Comparison of ENCODE assay signal across 8 mouse cellular contexts in the genomic region with DNA sequence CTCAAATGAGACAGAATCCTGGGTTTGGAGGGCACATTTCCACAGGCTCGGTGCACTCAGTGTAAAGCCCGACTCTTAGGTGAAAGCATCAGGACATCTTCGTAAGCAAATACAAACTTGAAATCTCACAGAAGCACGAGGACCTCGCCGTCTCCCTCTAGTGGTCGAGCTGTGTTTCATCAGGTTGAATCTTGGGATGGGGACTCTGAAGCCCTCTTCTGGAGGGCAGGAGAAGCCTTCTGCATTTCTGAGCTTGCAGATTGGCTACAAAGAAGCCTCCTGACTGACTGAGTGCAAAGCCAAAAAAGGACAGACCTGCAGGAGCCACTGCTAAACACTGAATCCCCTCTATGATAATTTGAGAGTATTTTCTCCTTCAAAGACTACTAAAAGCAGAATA. TPM values are rescaled to one million over a fixed set of nuclear protein-coding genes. Genes with fewer than 3 reads are reported as not detected.
DNase-seq lines count a peak whose midpoint lies in the region; ATAC-seq lines count a peak whose summit lies in the region.

No protein-coding gene starts in this region.

- no peaks in the 10 kb centered on the region for H3K36me3 ChIP-seq in hindbrain, embryonic 14.5 days (replicated peaks; ENCODE audit: control insufficient read depth, insufficient read depth)
- H3K36me3 ChIP-seq in hindbrain, embryonic 12.5 days = no peaks in the 10 kb centered on the region
- no peaks in the 10 kb centered on the region for H3K36me3 ChIP-seq in splenic B cell, adult 2 months (ENCODE audit: control insufficient read depth, insufficient read depth, low read length, poor library complexity, severe bottlenecking)

- no peak overlapping the region for H3K4me2 ChIP-seq in hindbrain, embryonic 14.5 days (replicated peaks)
- H3K4me2 ChIP-seq in hindbrain, embryonic 12.5 days (replicated peaks) = no peak overlapping the region

- peak; percentile 74 for DNase-seq in hindbrain, embryonic 14.5 days (ENCODE audit: low spot score)
- peak; percentile 91 for DNase-seq in brain, adult 2 months (ENCODE audit: low read depth, low spot score)
- DNase-seq in heart, postnatal 4 days = peak; percentile 85
- peak; percentile 43 to 78 for DNase-seq in left cerebral cortex, postnatal 10 days (ENCODE audit: extremely low spot score in 1 of 2, low spot score in 2 of 2)
- peak; percentile 46 to 75 for DNase-seq in natural killer cell, adult 2 months (ENCODE audit: low spot score in 2 of 2)
- peak; percentile 89 for DNase-seq in splenic B cell, adult 2 months (ENCODE audit: low read depth, low spot score)

- H3K4me3 ChIP-seq in hindbrain, embryonic 14.5 days (replicated peaks; ENCODE audit: low read length) = no peak overlapping the region
- H3K4me3 ChIP-seq in hindbrain, embryonic 12.5 days = no peak overlapping the region

- no peak for ATAC-seq in hindbrain, embryonic 14.5 days (ENCODE audit: low FRiP score)
- ATAC-seq in hindbrain, embryonic 12.5 days (ENCODE audit: low FRiP score) = no peak
- ATAC-seq in erythroid progenitor cell, adult 5-6 weeks (replicated peaks; ENCODE audit: low FRiP score, poor library complexity, severe bottlenecking) = peak; percentile 46; the same call in 1 of the 2 replicates

- 10% methylated on average over 7 of the region's 7 CpGs for WGBS in hindbrain, embryonic 14.5 days
- 10% methylated on average over 7 of the region's 7 CpGs for WGBS in hindbrain, embryonic 12.5 days

- intact Hi-C loops in left cerebral cortex, postnatal 10 days (cut with DNase I) = loop anchor here (5.0 kb wide), 1 partner anchor 332 kb away; no protein-coding TSS in a partner anchor

- H3K27ac ChIP-seq in hindbrain, embryonic 14.5 days = no peak overlapping the region
- no peak overlapping the region for H3K27ac ChIP-seq in hindbrain, embryonic 12.5 days

- no peaks in the 10 kb centered on the region for H3K4me1 ChIP-seq in hindbrain, embryonic 14.5 days (replicated peaks; ENCODE audit: control insufficient read depth, insufficient read depth, low read length)
- H3K4me1 ChIP-seq in hindbrain, embryonic 12.5 days = no peaks in the 10 kb centered on the region

- no peak overlapping the region for H3K9ac ChIP-seq in hindbrain, embryonic 14.5 days
- no peak overlapping the region for H3K9ac ChIP-seq in hindbrain, embryonic 12.5 days

- H3K27me3 ChIP-seq in hindbrain, embryonic 14.5 days (ENCODE audit: control insufficient read depth, insufficient read depth, low read length) = no peaks in the 10 kb centered on the region
- no peaks in the 10 kb centered on the region for H3K27me3 ChIP-seq in hindbrain, embryonic 12.5 days
- no peaks in the 10 kb centered on the region for H3K27me3 ChIP-seq in splenic B cell, adult 2 months (ENCODE audit: control insufficient read depth, insufficient read depth, low read length, poor library complexity, severe bottlenecking)

- H3K9me3 ChIP-seq in hindbrain, embryonic 14.5 days (ENCODE audit: control insufficient read depth, low read length) = no peaks in the 10 kb centered on the region
- H3K9me3 ChIP-seq in hindbrain, embryonic 12.5 days (replicated peaks) = no peaks in the 10 kb centered on the region

RNA-seq across cellular contexts. Expression of gene Tmem252, which starts 39.2 kb away (rescaled TPM):
- 1.8 and 2.2 TPM in 2 replicates for polyA plus RNA-seq in hindbrain, embryonic 14.5 days (2014; fragmentation: Nextera tagmentation; extraction: Ambion mirVana)
- polyA plus RNA-seq in hindbrain, embryonic 12.5 days (2016; fragmentation: Nextera tagmentation; extraction: Ambion mirVana) = 1.3 and 1.7 TPM in 2 replicates
- not detected in 2 replicates for total RNA-seq in erythroid progenitor cell, adult 5-6 weeks (2015; ENCODE audit: low replicate concordance)
- total RNA-seq in erythroid progenitor cell, adult 5-6 weeks (2017; ENCODE audit: low replicate concordance) = not detected in 2 replicates
- total RNA-seq in heart, postnatal 4 days (2021) = under 1 TPM; 0.14 to 0.20 TPM
- under 1 TPM; 0.61 to 0.84 TPM for total RNA-seq in left cerebral cortex, postnatal 10 days (2021)
